Mouse (Mus musculus): ENCODE measurements at regions not wholly inside any gene's neighbourhood (a gene's known extent, or its start where the extent isn't known, plus 50 kb on each side); places are given as distances from the start of the nearest gene placed in this dataset.

- Histone ChIP-seq H3K4me1 (replicated peaks; ENCODE audit: control insufficient read depth, insufficient read depth, low read length) (no peaks in the 10 kb centered on the region), H3K4me3 (replicated peaks; ENCODE audit: low read length) (no peak overlapping the region), H3K4me2 (ENCODE audit: low read length) (no peak overlapping the region), H3K9me3 (ENCODE audit: control insufficient read depth, low read length) (no peaks in the 10 kb centered on the region), H3K27me3 (replicated peaks; ENCODE audit: control insufficient read depth, insufficient read depth, low read length) (no peaks in the 10 kb centered on the region), H3K9ac (replicated peaks; ENCODE audit: low read depth, low read length) (no peak overlapping the region), H3K36me3 (ENCODE audit: control insufficient read depth, insufficient read depth) (no peaks in the 10 kb centered on the region), H3K27ac (ENCODE audit: low read length) (no peak overlapping the region)
- WGBS: 95% methylated on average over 4 of the region's 4 CpGs
- ATAC-seq: no peak
Observed at GRCm38 (mm10) chr3:128280626-128281025, 384.5 kb upstream of the Fam241a start.

GRCm38 (mm10) chr3:128270576-128270975 lies 374.5 kb upstream of the Fam241a start:
- 41% methylated on average over 6 of the region's 6 CpGs for WGBS
- Histone ChIP-seq H3K4me2 (ENCODE audit: low read length) (no peak overlapping the region), H3K27me3 (replicated peaks; ENCODE audit: control insufficient read depth, insufficient read depth, low read length) (no peaks in the 10 kb centered on the region), H3K27ac (ENCODE audit: low read length) (no peak overlapping the region), H3K36me3 (ENCODE audit: control insufficient read depth, insufficient read depth) (no peaks in the 10 kb centered on the region), H3K9me3 (ENCODE audit: control insufficient read depth, low read length) (no peaks in the 10 kb centered on the region), H3K4me3 (replicated peaks; ENCODE audit: low read length) (no peak overlapping the region), H3K4me1 (replicated peaks; ENCODE audit: control insufficient read depth, insufficient read depth, low read length) (no peaks in the 10 kb centered on the region), H3K9ac (replicated peaks; ENCODE audit: low read depth, low read length) (no peak overlapping the region)
- no peak for ATAC-seq

- Histone ChIP-seq H3K9ac (replicated peaks; ENCODE audit: low read depth, low read length) (no peak overlapping the region), H3K36me3 (ENCODE audit: control insufficient read depth, insufficient read depth) (no peaks in the 10 kb centered on the region), H3K27ac (ENCODE audit: low read length) (no peak overlapping the region), H3K9me3 (ENCODE audit: control insufficient read depth, low read length) (no peaks in the 10 kb centered on the region), H3K4me2 (ENCODE audit: low read length) (no peak overlapping the region), H3K4me1 (replicated peaks; ENCODE audit: control insufficient read depth, insufficient read depth, low read length) (no peaks in the 10 kb centered on the region), H3K4me3 (replicated peaks; ENCODE audit: low read length) (no peak overlapping the region), H3K27me3 (replicated peaks; ENCODE audit: control insufficient read depth, insufficient read depth, low read length) (no peaks in the 10 kb centered on the region)
- 91% methylated on average over 2 of the region's 2 CpGs for WGBS
- no peak for ATAC-seq
Observed at GRCm38 (mm10) chr3:128261208-128261607, 365.1 kb upstream of the Fam241a start.

GRCm38 (mm10) chr3:128247816-128248215 lies 351.7 kb upstream of the Fam241a start:
- no peak overlapping the region for H3K27ac ChIP-seq (ENCODE audit: low read length)
- WGBS: 71% methylated on average over 2 of the region's 2 CpGs
- no peak overlapping the region for H3K4me3 ChIP-seq (replicated peaks; ENCODE audit: low read length)
- ATAC-seq: no peak
- no peaks in the 10 kb centered on the region for H3K9me3 ChIP-seq (ENCODE audit: control insufficient read depth, low read length)
- no peaks in the 10 kb centered on the region for H3K27me3 ChIP-seq (replicated peaks; ENCODE audit: control insufficient read depth, insufficient read depth, low read length)
- H3K9ac ChIP-seq (replicated peaks; ENCODE audit: low read depth, low read length): no peak overlapping the region
- H3K4me2 ChIP-seq (ENCODE audit: low read length): no peak overlapping the region
- no peaks in the 10 kb centered on the region for H3K4me1 ChIP-seq (replicated peaks; ENCODE audit: control insufficient read depth, insufficient read depth, low read length)
- H3K36me3 ChIP-seq (ENCODE audit: control insufficient read depth, insufficient read depth): no peaks in the 10 kb centered on the region

- WGBS: 91% methylated on average over 7 of the region's 7 CpGs
- H3K4me2 ChIP-seq (ENCODE audit: low read length): no peak overlapping the region
- ATAC-seq: no peak
- no peak overlapping the region for H3K4me3 ChIP-seq (replicated peaks; ENCODE audit: low read length)
- H3K9me3 ChIP-seq (ENCODE audit: control insufficient read depth, low read length): no peaks in the 10 kb centered on the region
- no peak overlapping the region for H3K27ac ChIP-seq (ENCODE audit: low read length)
- H3K4me1 ChIP-seq (replicated peaks; ENCODE audit: control insufficient read depth, insufficient read depth, low read length): no peaks in the 10 kb centered on the region
- no peaks in the 10 kb centered on the region for H3K27me3 ChIP-seq (replicated peaks; ENCODE audit: control insufficient read depth, insufficient read depth, low read length)
- H3K9ac ChIP-seq (replicated peaks; ENCODE audit: low read depth, low read length): no peak overlapping the region
- no peaks in the 10 kb centered on the region for H3K36me3 ChIP-seq (ENCODE audit: control insufficient read depth, insufficient read depth)
Observed at GRCm38 (mm10) chr3:128239813-128240421, 343.8 kb upstream of the Fam241a start.

GRCm38 (mm10) chr3:128230390-128230789 lies 334.3 kb upstream of the Fam241a start:
- H3K27me3 ChIP-seq (replicated peaks; ENCODE audit: control insufficient read depth, insufficient read depth, low read length): no peaks in the 10 kb centered on the region
- no peak for ATAC-seq
- H3K9ac ChIP-seq (replicated peaks; ENCODE audit: low read depth, low read length): no peak overlapping the region
- H3K27ac ChIP-seq (ENCODE audit: low read length): no peak overlapping the region
- no peak overlapping the region for H3K4me2 ChIP-seq (ENCODE audit: low read length)
- H3K36me3 ChIP-seq (ENCODE audit: control insufficient read depth, insufficient read depth): no peaks in the 10 kb centered on the region
- WGBS: 88% methylated on average over 5 of the region's 5 CpGs
- H3K4me1 ChIP-seq (replicated peaks; ENCODE audit: control insufficient read depth, insufficient read depth, low read length): no peaks in the 10 kb centered on the region
- no peaks in the 10 kb centered on the region for H3K9me3 ChIP-seq (ENCODE audit: control insufficient read depth, low read length)
- no peak overlapping the region for H3K4me3 ChIP-seq (replicated peaks; ENCODE audit: low read length)

- WGBS: 46% methylated on average over 6 of the region's 6 CpGs
- Histone ChIP-seq H3K27me3 (replicated peaks; ENCODE audit: control insufficient read depth, insufficient read depth, low read length) (no peaks in the 10 kb centered on the region), H3K9me3 (ENCODE audit: control insufficient read depth, low read length) (no peaks in the 10 kb centered on the region), H3K4me2 (ENCODE audit: low read length) (no peak overlapping the region), H3K9ac (replicated peaks; ENCODE audit: low read depth, low read length) (no peak overlapping the region), H3K27ac (ENCODE audit: low read length) (no peak overlapping the region), H3K36me3 (ENCODE audit: control insufficient read depth, insufficient read depth) (no peaks in the 10 kb centered on the region), H3K4me1 (replicated peaks; ENCODE audit: control insufficient read depth, insufficient read depth, low read length) (0 out of 2 replicates have a peak, but pooled peaks cover 2% of the 10 kb centered on the region), H3K4me3 (replicated peaks; ENCODE audit: low read length) (no peak overlapping the region)
- ATAC-seq: no peak
Observed at GRCm38 (mm10) chr3:128226930-128227585, 330.9 kb upstream of the Fam241a start.

GRCm38 (mm10) chr3:128226503-128226902 lies 330.4 kb upstream of the Fam241a start:
- no peak for ATAC-seq
- Histone ChIP-seq H3K9me3 (ENCODE audit: control insufficient read depth, low read length) (no peaks in the 10 kb centered on the region), H3K27ac (ENCODE audit: low read length) (no peak overlapping the region), H3K4me1 (replicated peaks; ENCODE audit: control insufficient read depth, insufficient read depth, low read length) (0 out of 2 replicates have a peak, but pooled peaks cover 2% of the 10 kb centered on the region), H3K27me3 (replicated peaks; ENCODE audit: control insufficient read depth, insufficient read depth, low read length) (no peaks in the 10 kb centered on the region), H3K4me2 (ENCODE audit: low read length) (no peak overlapping the region), H3K9ac (replicated peaks; ENCODE audit: low read depth, low read length) (no peak overlapping the region), H3K4me3 (replicated peaks; ENCODE audit: low read length) (no peak overlapping the region), H3K36me3 (ENCODE audit: control insufficient read depth, insufficient read depth) (no peaks in the 10 kb centered on the region)
- 93% methylated on average over 6 of the region's 6 CpGs for WGBS

- Histone ChIP-seq H3K27me3 (replicated peaks; ENCODE audit: control insufficient read depth, insufficient read depth, low read length) (no peaks in the 10 kb centered on the region), H3K4me2 (ENCODE audit: low read length) (no peak overlapping the region), H3K27ac (ENCODE audit: low read length) (no peak overlapping the region), H3K4me1 (replicated peaks; ENCODE audit: control insufficient read depth, insufficient read depth, low read length) (0 out of 2 replicates have a peak, but pooled peaks cover 2% of the 10 kb centered on the region), H3K4me3 (replicated peaks; ENCODE audit: low read length) (no peak overlapping the region), H3K9ac (replicated peaks; ENCODE audit: low read depth, low read length) (no peak overlapping the region), H3K36me3 (ENCODE audit: control insufficient read depth, insufficient read depth) (no peaks in the 10 kb centered on the region), H3K9me3 (ENCODE audit: control insufficient read depth, low read length) (no peaks in the 10 kb centered on the region)
- WGBS: 15% methylated on average over 12 of the region's 12 CpGs
- no peak for ATAC-seq
Observed at GRCm38 (mm10) chr3:128222344-128222743, 326.2 kb upstream of the Fam241a start.

Measured in forebrain, embryonic 16.5 days (tissue).